Mouse (Mus musculus) embryonic facial prominence, embryonic 11.5 days (tissue): ENCODE data around the gene Rab5c. TPM values are rescaled to one million over a fixed set of nuclear protein-coding genes. Genes with fewer than 3 reads are reported as not detected.

Experiments
- ATAC-seq: fragments of 200-750 bp; cut with Nextera tagmentation; replicated peaks from 2 replicates; pipeline ENCODE4 v1.8.0; 2017; ENCODE audit warnings: low read depth; ENCODE audit not compliant: insufficient number of reproducible peaks, low FRiP score, low TSS enrichment
- DNase-seq: peaks from one replicate; pipeline ENCODE4 v3.0.0-alpha.2; 2015; ENCODE audit warnings: low spot score
- H3K27ac ChIP-seq: fragments of 300-500 bp; sonication (generic); replicated peaks from 2 replicates; pipeline ENCODE4 v1.5.1; 2014; ENCODE audit warnings: mild to moderate bottlenecking, low read depth, low read length, control low read depth
- H3K27me3 ChIP-seq: fragments of 300-500 bp; sonication (generic); 2 replicates; pipeline ENCODE4 v1.6.1; 2014; ENCODE audit warnings: mild to moderate bottlenecking, low read length, moderate library complexity, mixed read lengths; ENCODE audit not compliant: control insufficient read depth, insufficient read depth
- H3K36me3 ChIP-seq: fragments of 300-500 bp; sonication (generic); replicated peaks from 2 replicates; pipeline ENCODE4 v1.6.1; 2014; ENCODE audit warnings: low read depth, mild to moderate bottlenecking, low read length, moderate library complexity, mixed read lengths; ENCODE audit not compliant: control insufficient read depth, insufficient read depth
- H3K4me1 ChIP-seq: fragments of 300-500 bp; sonication (generic); 2 replicates; pipeline ENCODE4 v1.6.1; 2014; ENCODE audit warnings: low read length, mixed read lengths; ENCODE audit not compliant: control insufficient read depth, insufficient read depth
- H3K4me2 ChIP-seq: fragments of 300-500 bp; sonication (generic); 2 replicates; pipeline ENCODE4 v1.6.1; 2014; ENCODE audit warnings: low read depth, mild to moderate bottlenecking, control low read depth, low read length, moderate library complexity
- H3K4me3 ChIP-seq: fragments of 300-500 bp; sonication (generic); 2 replicates; pipeline ENCODE4 v1.5.1; 2014; ENCODE audit warnings: low read depth, low read length, control low read depth
- H3K9ac ChIP-seq: fragments of 300-500 bp; sonication (generic); replicated peaks from 2 replicates; pipeline ENCODE4 v1.6.1; 2014; ENCODE audit warnings: mild to moderate bottlenecking, control low read depth, low read length
- H3K9me3 ChIP-seq: fragments of 300-500 bp; sonication (generic); replicated peaks from 2 replicates; pipeline ENCODE4 v1.6.1; 2016; ENCODE audit warnings: mild to moderate bottlenecking, low read length, inconsistent platforms, mixed read lengths; ENCODE audit not compliant: control insufficient read depth
- WGBS: fragments of 180-500 bp; shearing (Covaris S2); extraction: QIAGEN DNeasy Blood & Tissue Kit; methylation state at CpG from one replicate; pipeline ENCODE4 v1.1.7; 2014; 5-methylcytosine and 5-hydroxymethylcytosine counted together
- polyA plus RNA-seq: library from polyadenylated mRNA; unstranded; fragments of >200 nt; fragmentation: Nextera tagmentation; extraction: Ambion mirVana; gene quantifications from 2 replicates; pipeline ENCODE4 v1.2.1, GENCODE M21; 2014

Gene Rab5c
- polyA plus RNA-seq, 1 experiment from 2014 or later, result 76.6 TPM

DNA sequence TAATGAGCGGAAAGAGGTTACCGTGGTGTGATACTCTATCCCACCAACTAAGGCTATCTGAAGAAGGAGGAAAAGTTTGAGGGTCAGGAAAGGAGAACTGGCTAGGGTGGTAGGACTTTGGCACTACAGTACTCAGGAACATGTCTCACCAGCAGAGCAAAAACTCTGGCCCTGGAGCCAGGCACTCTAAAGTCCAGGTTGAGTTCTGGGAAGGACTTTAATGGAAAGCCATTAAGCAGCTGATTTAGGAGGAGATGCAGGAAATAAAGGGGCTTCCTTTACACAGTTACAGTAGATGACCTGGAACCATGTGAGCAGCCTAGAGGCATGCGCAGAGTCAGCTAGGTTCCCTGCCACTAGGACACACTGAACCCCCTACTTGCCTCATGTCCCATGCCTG is 10.8 kb downstream of the Rab5c start:
- Histone ChIP-seq H3K27me3 (no peaks in the 10 kb centered on the region), H3K36me3 (no peaks in the 10 kb centered on the region), H3K9me3 (no peaks in the 10 kb centered on the region), H3K4me1 (no peaks in the 10 kb centered on the region), H3K27ac (no peak overlapping the region), H3K4me3 (no peak overlapping the region), H3K4me2 (no peak overlapping the region), H3K9ac (no peak overlapping the region)
- WGBS, result 89% methylated on average over 3 of the region's 3 CpGs
- DNase-seq (no peak), ATAC-seq (no peak)

DNA sequence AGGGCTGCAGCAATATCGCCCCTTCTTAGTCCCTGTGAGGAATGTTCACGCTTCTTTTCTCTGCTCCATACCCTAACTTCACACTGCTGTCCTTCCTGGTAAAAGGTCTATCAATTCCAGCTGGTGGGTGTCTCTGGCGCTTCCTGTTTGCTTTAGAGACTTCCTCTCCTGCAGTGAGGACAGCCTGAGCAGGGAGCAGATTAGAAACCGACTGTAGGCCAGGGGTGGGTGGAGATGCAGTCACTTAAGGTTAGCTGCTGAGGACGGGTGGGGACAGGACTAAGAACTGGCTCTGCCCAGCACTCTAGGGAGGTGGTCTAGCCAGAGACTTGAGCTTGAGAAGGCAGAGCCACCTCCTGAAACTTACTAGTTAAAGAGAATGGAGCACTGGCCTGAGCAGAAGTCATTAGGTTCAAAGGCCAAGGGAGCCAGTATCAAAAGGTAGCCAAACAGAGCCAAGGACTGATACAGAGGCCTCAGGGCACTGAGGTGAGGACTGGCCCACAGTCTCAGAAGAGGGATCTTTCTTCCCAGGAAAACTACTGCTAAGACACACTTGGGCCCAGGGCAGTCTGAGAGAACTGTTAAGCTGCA is 13.0 kb downstream of the Rab5c start:
- Histone ChIP-seq H3K9ac (no peak overlapping the region), H3K36me3 (no peaks in the 10 kb centered on the region), H3K4me1 (no peaks in the 10 kb centered on the region), H3K27ac (peak overlapping the region; percentile 22; the same call in 1 of the 2 replicates), H3K4me2 (no peak overlapping the region), H3K9me3 (no peaks in the 10 kb centered on the region), H3K4me3 (no peak overlapping the region), H3K27me3 (no peaks in the 10 kb centered on the region)
- ATAC-seq (no peak), DNase-seq (peak; percentile 33)
- WGBS, result 17% methylated on average over 5 of the region's 5 CpGs

DNA sequence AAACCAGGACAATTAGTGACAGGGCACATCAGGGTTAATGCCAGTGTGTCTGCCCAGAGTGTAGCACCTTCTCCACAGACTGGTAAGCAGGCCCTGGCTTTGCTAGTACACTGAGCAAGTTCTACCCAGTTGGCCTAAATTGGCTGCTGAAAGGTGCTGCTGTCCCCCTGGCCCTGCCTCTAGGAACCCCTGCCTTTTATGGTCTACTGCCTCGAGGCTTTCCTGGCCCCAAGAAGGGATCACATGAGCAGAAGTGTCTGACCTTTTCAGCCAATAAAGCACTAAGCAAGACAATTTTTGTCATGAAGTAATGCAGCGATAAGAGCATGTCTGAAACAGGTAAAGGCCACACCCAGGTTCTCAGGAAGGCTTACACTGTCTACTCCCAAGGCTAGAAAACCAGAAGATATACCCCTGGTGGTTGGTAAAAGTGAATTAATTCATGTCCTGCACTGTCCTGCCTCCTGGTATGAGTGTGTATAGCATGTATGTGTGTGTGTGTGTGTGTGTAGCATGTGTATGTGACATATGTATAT is 15.5 kb downstream of the Rab5c start:
- H3K9ac ChIP-seq, result no peak overlapping the region
- WGBS, result 53% methylated on average over 2 of the region's 2 CpGs
- no peak for ATAC-seq
- H3K36me3 ChIP-seq, result peaks cover 3% of the 10 kb centered on the region
- no peak overlapping the region for H3K27ac ChIP-seq
- no peak for DNase-seq
- no peak overlapping the region for H3K4me3 ChIP-seq
- no peaks in the 10 kb centered on the region for H3K4me1 ChIP-seq
- H3K4me2 ChIP-seq, result no peak overlapping the region
- no peaks in the 10 kb centered on the region for H3K9me3 ChIP-seq
- no peaks in the 10 kb centered on the region for H3K27me3 ChIP-seq

DNA sequence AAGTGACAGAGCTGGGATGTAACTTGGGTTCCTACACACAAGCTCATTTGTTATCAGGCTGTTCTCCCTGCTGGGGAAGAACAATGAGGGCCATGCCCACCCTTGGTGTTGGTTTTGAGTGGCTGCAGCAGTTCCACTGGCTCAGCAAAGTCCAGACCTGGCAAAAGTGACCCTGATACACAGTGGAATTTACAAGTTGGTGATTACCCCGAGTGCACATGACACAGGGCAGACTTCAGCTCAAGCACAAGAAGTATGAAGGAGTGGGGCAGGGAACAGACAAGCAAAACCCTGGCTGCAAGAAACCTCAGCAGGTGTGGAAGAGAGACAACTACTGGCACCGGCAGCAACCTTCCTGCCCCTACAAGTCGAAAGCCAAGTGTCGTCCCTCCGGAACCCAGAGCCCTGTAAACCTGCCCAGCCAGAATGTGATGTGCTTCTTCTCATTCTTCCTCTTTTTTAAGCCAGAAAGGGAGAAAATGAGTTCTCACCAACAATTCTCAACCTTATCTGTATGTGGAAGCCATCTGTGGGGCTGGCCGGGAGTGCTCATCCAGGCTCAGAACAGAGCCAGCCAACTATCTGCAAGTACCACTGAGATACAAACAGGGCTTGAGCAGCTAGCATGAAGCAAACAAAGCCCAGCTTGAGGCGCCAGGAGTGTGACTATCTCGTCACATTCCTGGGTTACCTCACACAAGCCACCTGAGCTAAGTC is 16.1 kb downstream of the Rab5c start:
- WGBS, result 73% methylated on average over 8 of the region's 8 CpGs
- H3K27ac ChIP-seq, result no peak overlapping the region
- H3K4me2 ChIP-seq, result no peak overlapping the region
- no peak for DNase-seq
- no peaks in the 10 kb centered on the region for H3K27me3 ChIP-seq
- H3K9ac ChIP-seq, result no peak overlapping the region
- no peak overlapping the region for H3K4me3 ChIP-seq
- no peaks in the 10 kb centered on the region for H3K9me3 ChIP-seq
- H3K36me3 ChIP-seq, result peaks cover 4% of the 10 kb centered on the region
- H3K4me1 ChIP-seq, result no peaks in the 10 kb centered on the region
- ATAC-seq, result no peak

DNA sequence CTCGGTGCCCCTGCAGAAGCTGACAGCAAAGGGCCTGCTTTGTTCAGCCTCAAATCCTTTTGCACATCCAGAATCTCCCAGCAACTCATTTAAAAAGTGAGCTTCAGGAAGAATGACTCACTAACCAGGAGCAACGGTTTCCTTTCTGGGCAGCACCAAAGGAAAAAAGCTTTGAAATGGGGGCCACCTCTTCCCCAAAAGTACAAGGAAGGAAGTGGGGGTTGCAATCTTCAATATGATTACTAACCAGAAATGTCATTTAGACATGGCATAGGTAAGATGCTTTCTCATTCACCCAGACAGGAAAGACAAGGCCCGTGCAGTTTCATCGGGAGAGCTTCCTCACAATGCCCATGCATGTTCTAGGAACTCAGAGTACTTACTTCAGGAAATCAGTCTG is 16.8 kb downstream of the Rab5c start:
- H3K4me2 ChIP-seq, result no peak overlapping the region
- no peaks in the 10 kb centered on the region for H3K4me1 ChIP-seq
- H3K36me3 ChIP-seq, result peaks cover 7% of the 10 kb centered on the region
- H3K27ac ChIP-seq, result no peak overlapping the region
- DNase-seq (no peak), ATAC-seq (no peak)
- WGBS, result 73% methylated on average over 4 of the region's 4 CpGs
- H3K9me3 ChIP-seq, result no peaks in the 10 kb centered on the region
- H3K27me3 ChIP-seq, result no peaks in the 10 kb centered on the region
- H3K4me3 ChIP-seq, result no peak overlapping the region
- no peak overlapping the region for H3K9ac ChIP-seq

DNA sequence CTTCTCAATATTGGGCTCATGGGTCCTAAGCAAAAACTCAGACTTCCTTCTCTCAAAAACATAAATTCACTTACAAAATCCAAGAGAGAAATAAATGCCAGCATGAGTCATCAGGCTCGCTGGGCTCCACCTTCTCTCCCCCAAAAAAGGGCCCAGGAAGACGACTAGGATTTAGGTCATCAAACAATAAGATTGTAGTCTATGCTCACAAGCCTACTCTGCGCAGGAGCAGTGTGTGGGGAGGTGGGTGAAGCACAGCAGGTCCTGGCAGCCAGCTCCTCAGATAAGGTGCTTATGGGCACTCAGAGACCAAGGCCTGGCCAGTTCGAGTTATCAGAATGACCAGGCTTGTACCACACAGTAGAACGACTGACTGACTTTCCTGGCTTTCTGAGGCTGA is 17.7 kb downstream of the Rab5c start:
- no peak for ATAC-seq
- no peak overlapping the region for H3K4me3 ChIP-seq
- H3K4me2 ChIP-seq, result no peak overlapping the region
- no peak overlapping the region for H3K27ac ChIP-seq
- H3K9ac ChIP-seq, result no peak overlapping the region
- H3K36me3 ChIP-seq, result peaks cover 7% of the 10 kb centered on the region
- no peaks in the 10 kb centered on the region for H3K4me1 ChIP-seq
- H3K27me3 ChIP-seq, result no peaks in the 10 kb centered on the region
- H3K9me3 ChIP-seq, result no peaks in the 10 kb centered on the region
- DNase-seq, result no peak
- 76% methylated on average over 5 of the region's 5 CpGs for WGBS

DNA sequence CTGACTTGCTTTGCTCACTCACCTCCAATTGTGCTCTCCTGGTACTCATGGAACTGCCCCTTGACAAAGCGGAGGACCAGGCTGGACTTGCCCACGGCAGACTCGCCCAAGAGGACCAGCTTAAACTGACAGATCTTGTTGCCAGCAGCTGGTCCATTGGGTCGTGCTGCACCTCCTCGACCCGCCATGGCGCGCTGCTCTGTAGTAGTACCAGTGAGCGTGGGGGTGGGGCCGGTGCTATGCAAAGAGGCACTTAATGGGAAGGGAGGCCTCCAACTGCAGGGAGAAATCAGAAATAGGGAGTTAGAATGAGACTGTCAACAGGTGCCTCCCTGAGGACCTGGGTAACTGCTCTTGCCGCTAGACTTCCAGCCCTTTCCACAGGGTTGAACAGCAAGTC is 18.1 kb downstream of the Rab5c start:
- Histone ChIP-seq H3K27ac (no peak overlapping the region), H3K4me1 (no peaks in the 10 kb centered on the region), H3K27me3 (no peaks in the 10 kb centered on the region), H3K9me3 (no peaks in the 10 kb centered on the region), H3K36me3 (peaks cover 7% of the 10 kb centered on the region), H3K9ac (no peak overlapping the region), H3K4me3 (no peak overlapping the region), H3K4me2 (no peak overlapping the region)
- no peak for ATAC-seq
- whole genome bisulfite sequencing, result 85% methylated on average over 11 of the region's 11 CpGs
- DNase-seq, result no peak

DNA sequence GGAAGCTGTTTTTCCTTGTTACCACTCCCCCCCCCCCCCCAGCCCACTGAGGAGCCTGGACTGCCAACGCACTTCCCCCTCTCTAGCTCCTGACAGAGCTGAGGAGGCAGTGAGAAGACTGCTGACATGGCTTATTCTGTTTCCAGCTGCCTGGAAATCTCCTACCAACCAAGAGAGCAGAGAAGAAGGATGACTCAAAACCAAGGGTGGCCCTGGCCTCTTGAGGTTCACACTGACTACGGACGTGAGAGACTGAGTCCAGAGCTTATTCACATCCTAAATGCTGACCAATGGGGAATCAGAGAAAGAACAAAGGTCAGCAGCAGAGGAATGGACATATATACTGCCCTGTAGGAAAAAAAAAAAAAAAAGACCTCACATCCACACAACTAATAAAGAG is 18.7 kb downstream of the Rab5c start:
- no peak for DNase-seq
- H3K4me3 ChIP-seq, result no peak overlapping the region
- no peaks in the 10 kb centered on the region for H3K27me3 ChIP-seq
- no peaks in the 10 kb centered on the region for H3K9me3 ChIP-seq
- no peak overlapping the region for H3K4me2 ChIP-seq
- no peak for ATAC-seq
- H3K9ac ChIP-seq, result no peak overlapping the region
- H3K27ac ChIP-seq, result no peak overlapping the region
- H3K36me3 ChIP-seq, result peaks cover 7% of the 10 kb centered on the region
- peaks cover 1% of the 10 kb centered on the region; the same call in 1 of the 2 replicates for H3K4me1 ChIP-seq
- 70% methylated on average over 3 of the region's 3 CpGs for WGBS
